Mouse (Mus musculus) stomach, postnatal 0 days (tissue): ENCODE data around the gene Rcan3. TPM values are rescaled to one million over a fixed set of nuclear protein-coding genes. Genes with fewer than 3 reads are reported as not detected.

ENCODE experiments used
- ATAC-seq: fragments of 200-750 bp; cut with Nextera tagmentation; 2 replicates; pipeline ENCODE4 v1.8.0; 2017; ENCODE audit not compliant: low FRiP score, low TSS enrichment
- DNase-seq: peaks from one replicate; pipeline ENCODE4 v3.0.0-alpha.2; 2016; ENCODE audit warnings: low spot score
- H3K27ac ChIP-seq: fragments of 300-500 bp; sonication (generic); replicated peaks from 2 replicates; pipeline ENCODE4 v1.5.1; 2014; ENCODE audit warnings: mild to moderate bottlenecking, control low read depth
- H3K27me3 ChIP-seq: fragments of 300-500 bp; sonication (generic); 2 replicates; pipeline ENCODE4 v1.6.1; 2014; ENCODE audit warnings: low read length; ENCODE audit not compliant: control insufficient read depth, insufficient read depth
- H3K36me3 ChIP-seq: fragments of 300-500 bp; sonication (generic); 2 replicates; pipeline ENCODE4 v1.6.1; 2014; ENCODE audit warnings: low read length, mixed read lengths; ENCODE audit not compliant: control insufficient read depth, insufficient read depth
- H3K4me1 ChIP-seq: fragments of 300-500 bp; sonication (generic); replicated peaks from 2 replicates; pipeline ENCODE4 v1.6.1; 2014; ENCODE audit warnings: antibody characterized with exemption; ENCODE audit not compliant: control insufficient read depth, insufficient read depth
- H3K4me2 ChIP-seq: fragments of 300-500 bp; sonication (generic); replicated peaks from 2 replicates; pipeline ENCODE4 v1.6.1; 2014; ENCODE audit warnings: low read depth, mild to moderate bottlenecking, control low read depth, moderate library complexity
- H3K4me3 ChIP-seq: fragments of 300-500 bp; sonication (generic); 2 replicates; pipeline ENCODE4 v1.5.1; 2014; ENCODE audit warnings: low read depth, low read length, control low read depth
- H3K9ac ChIP-seq: fragments of 300-500 bp; sonication (generic); 2 replicates; pipeline ENCODE4 v1.6.1; 2014; ENCODE audit warnings: mild to moderate bottlenecking, low read length, control low read depth, mixed read lengths
- H3K9me3 ChIP-seq: fragments of 300-500 bp; sonication (generic); 2 replicates; pipeline ENCODE4 v1.6.1; 2016; ENCODE audit warnings: low read length; ENCODE audit not compliant: control insufficient read depth
- CTCF ChIP-seq: IDR thresholded peaks from 2 replicates; pipeline ENCODE4 v1.5.1; 2016; ENCODE audit warnings: antibody characterized with exemption, low read depth, mild to moderate bottlenecking, moderate library complexity
- EP300 ChIP-seq: optimal IDR thresholded peaks from 2 replicates; pipeline ENCODE3; 2016; ENCODE audit warnings: antibody characterized with exemption
- WGBS: fragments of 180-500 bp; shearing (Covaris S2); extraction: QIAGEN DNeasy Blood & Tissue Kit; methylation state at CpG from one replicate; pipeline ENCODE4 v1.1.7; 2014; 5-methylcytosine and 5-hydroxymethylcytosine counted together
- microRNA counts: library from miRNA; unstranded; fragments of <30 nt; microRNA quantifications from one replicate; lab custom pipeline; 2015
- microRNA-seq: library from miRNA; unstranded; fragments of <30 nt; microRNA quantifications from one replicate; pipeline ENCODE4, GENCODE M21; 2016
- polyA plus RNA-seq: library from polyadenylated mRNA; unstranded; fragments of >200 nt; fragmentation: Nextera tagmentation; extraction: Ambion mirVana; gene quantifications from 2 replicates; pipeline ENCODE4 v1.2.1, GENCODE M21; 2015

Gene Rcan3
- polyA plus RNA-seq, 1 experiment from 2014 or later: 15.8 TPM

DNA sequence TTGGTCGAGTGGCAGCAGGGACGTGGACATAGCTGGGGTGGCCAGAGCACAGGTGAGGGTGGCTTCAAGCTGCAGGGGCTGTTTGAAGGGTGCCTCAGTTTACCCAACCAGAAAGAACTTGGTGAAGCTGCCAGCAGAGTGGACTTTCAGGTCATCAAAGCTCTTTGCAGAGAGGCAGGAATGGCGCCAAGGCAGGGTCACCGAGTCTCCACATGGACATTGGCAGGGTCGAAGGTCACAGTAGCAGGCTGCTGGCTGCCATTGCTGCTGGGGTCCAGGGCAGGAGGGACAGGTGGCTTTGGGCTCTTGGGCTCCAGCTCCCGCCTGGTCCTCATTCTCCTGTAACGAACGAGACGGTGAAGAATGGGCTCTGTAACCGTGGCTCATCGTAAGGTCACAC is 63.3 kb downstream of the Rcan3 start:
- no peak for ATAC-seq
- Histone ChIP-seq H3K36me3 (no peaks in the 10 kb centered on the region), H3K9ac (no peak overlapping the region), H3K4me2 (no peak overlapping the region), H3K4me1 (no peaks in the 10 kb centered on the region), H3K9me3 (no peaks in the 10 kb centered on the region), H3K27me3 (no peaks in the 10 kb centered on the region), H3K4me3 (no peak overlapping the region), H3K27ac (no peak overlapping the region)
- no peak for DNase-seq
- WGBS: 82% methylated on average over 11 of the region's 11 CpGs
- TF ChIP-seq CTCF (no peak), EP300 (no peak)

DNA sequence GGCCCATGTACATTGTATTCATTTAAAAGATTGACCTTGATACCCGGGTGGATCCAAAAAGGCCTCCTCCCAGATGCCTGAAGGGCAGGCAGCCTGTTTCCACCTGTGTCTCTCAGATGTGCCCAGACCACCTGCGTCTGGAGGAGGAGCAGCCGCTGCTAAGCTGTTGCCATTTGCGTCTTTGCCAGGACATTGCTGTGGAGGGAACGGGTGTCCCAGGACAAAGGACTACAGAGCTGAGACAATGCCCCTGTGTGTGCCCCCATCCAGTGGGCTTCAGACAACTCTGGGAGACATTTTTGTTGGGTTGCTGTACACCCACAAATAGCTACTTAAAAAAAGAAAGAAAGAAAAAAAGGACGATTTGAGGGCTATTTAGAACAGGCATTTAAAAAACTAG is 70.8 kb downstream of the Rcan3 start:
- no peaks in the 10 kb centered on the region for H3K9me3 ChIP-seq
- ATAC-seq (no peak), DNase-seq (no peak)
- H3K27me3 ChIP-seq: no peaks in the 10 kb centered on the region
- H3K27ac ChIP-seq: no peak overlapping the region
- no peaks in the 10 kb centered on the region for H3K36me3 ChIP-seq
- no peaks in the 10 kb centered on the region for H3K4me1 ChIP-seq
- TF ChIP-seq EP300 (no peak), CTCF (no peak)
- H3K4me3 ChIP-seq: no peak overlapping the region
- H3K9ac ChIP-seq: no peak overlapping the region
- WGBS: 41% methylated on average over 6 of the region's 6 CpGs
- H3K4me2 ChIP-seq: no peak overlapping the region

MicroRNAs within 50 kb of the gene (microRNA counts, 519-probe panel; counts per million panel counts)
- microRNA mmu-miR-700 (lab: Ali Mortazavi, UCI): not detected

Small RNA genes lying within 50 kb of the gene (microRNA-seq; reads per million reads assigned to microRNA genes)
- 272 reads per million, percentile 58 among the genes with 10 or more reads in this experiment for gene Mir700

Other genes with a start within 250 kb of the Rcan3 start
- gene Clic4, start 161.0 kb downstream of the Rcan3 start, polyA plus RNA-seq: 69.2 and 73.6 TPM in 2 replicates
- gene Srrm1, start 80.5 kb downstream of the Rcan3 start, polyA plus RNA-seq: 95.9 and 108 TPM in 2 replicates
- 39.8 and 42.2 TPM in 2 replicates for gene Ncmap, start 35.6 kb downstream of the Rcan3 start, polyA plus RNA-seq
- 0.16 and 0.18 TPM in 2 replicates for gene Stpg1, start 60.9 kb upstream of the Rcan3 start, polyA plus RNA-seq
- gene Nipal3, start 61.2 kb upstream of the Rcan3 start, polyA plus RNA-seq: 3.8 and 5.3 TPM in 2 replicates
- 52.5 and 53.3 TPM in 2 replicates for gene Grhl3, start 139.8 kb upstream of the Rcan3 start, polyA plus RNA-seq